Mouse (Mus musculus) left cerebral cortex, adult 11 months (tissue): ENCODE data around the gene Tmem259.
A peak's percentile ranks its signal among the peaks of the same experiment; 100 is the strongest.
"Not testable (repeated sequence)": the region's sequence is repeated elsewhere in the genome, so short reads cannot be mapped to it uniquely, and the experiment has no call there.

Source experiments
- DNase-seq: peaks from one replicate; pipeline ENCODE4 v3.0.0; 2022; ENCODE audit warnings: low spot score

Gene Tmem259

GRCm38 (mm10) chr10:79964727-79965126, 19.4 kb downstream of the Tmem259 start:
- DNase-seq = no peak

GRCm38 (mm10) chr10:79960671-79961294, 23.3 kb downstream of the Tmem259 start:
- DNase-seq = no peak

DNA sequence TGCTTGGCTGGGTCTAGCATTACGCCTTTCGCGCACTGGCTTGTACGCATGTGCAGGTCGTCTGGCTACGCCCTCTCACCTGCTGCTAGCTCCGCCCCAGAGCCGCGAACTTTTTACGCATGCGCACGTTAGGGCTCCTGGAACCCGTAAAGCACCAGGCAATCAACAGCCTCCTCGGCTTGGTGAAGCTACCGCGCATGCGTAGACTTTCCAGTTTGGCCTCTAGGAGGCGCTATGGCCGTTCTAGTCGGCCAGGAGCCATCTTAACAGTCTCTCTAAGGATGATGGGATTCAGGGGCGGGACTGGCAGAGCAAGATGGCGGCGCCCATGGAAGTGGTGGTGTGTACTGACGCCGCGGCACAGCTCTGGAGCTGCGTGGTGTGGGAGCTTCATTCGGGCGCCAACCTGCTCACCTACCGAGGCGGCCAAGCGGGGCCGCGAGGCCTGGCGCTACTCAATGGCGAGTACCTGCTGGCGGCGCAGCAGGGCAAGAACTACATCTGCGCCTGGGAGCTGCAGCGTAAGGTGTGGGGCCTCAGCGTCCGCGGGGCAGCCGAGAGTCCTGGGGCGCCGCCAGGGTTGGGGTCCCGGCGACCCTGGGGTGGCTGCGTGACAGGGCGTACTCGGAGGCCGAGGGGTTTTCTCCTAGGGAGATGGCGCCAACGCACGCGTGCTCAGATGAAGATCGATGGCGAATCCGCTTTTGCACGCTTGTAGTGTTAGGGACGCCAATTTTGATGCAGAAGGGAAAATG, 24.1 kb downstream of the Tmem259 start, which contains the start of gene Wdr18:
Wdr18 (plus strand) TSS at position 306 of the 755 bp plus-strand sequence.
- DNase-seq = peak; percentile 99

DNA sequence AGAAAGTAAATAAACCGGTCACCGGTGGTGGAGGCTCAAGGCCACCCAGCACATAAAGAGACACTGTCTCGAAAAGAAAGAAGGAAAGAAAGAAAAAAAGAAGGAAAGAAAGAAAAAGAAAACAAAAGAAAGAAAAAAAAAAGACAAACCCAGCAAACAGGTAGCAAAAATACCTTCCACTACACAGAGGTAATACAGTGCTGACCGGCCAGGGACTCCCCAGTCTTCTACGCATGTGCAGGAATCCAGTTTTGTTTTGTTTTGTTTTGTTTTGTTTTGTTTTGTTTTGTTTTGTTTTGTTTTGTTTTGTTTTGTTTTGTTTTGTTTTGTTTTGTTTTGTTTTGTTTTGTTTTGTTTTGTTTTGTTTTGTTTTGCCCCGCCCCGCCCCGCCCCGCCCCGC, 24.7 kb downstream of the Tmem259 start:
- not testable (repeated sequence) for DNase-seq

DNA sequence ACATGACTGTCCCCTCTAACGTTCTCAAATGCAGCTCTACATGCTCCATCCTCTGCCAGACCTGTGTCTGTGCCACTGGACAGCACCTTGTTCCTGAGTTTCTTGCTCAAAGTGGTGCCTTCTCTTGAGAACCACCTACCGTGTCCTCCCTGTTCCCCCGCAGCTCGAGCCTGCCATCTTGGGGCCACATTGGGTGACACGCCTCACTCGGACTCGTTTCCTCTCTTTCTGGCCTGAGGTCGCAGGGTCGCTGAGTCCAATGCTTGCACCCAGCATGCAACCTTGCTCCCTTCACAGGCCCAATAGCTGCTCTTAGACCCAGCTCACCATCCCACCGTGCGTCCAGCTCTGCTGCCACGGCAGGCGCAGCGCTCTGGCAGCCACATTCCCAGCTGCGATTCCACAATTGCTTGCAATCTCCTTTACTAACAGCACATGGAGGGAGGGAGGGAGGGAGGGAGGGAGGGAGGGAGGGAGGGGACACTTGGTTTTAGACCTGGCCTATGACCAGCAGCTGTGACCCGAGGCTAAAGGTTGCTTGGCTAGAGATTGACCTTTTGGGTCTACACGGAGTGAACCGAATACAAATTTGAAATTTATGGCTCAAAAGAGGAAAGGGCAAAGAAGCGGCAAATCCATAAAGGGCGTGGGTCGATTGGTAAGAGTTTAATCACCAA, 25.9 kb downstream of the Tmem259 start:
- DNase-seq = no peak

DNA sequence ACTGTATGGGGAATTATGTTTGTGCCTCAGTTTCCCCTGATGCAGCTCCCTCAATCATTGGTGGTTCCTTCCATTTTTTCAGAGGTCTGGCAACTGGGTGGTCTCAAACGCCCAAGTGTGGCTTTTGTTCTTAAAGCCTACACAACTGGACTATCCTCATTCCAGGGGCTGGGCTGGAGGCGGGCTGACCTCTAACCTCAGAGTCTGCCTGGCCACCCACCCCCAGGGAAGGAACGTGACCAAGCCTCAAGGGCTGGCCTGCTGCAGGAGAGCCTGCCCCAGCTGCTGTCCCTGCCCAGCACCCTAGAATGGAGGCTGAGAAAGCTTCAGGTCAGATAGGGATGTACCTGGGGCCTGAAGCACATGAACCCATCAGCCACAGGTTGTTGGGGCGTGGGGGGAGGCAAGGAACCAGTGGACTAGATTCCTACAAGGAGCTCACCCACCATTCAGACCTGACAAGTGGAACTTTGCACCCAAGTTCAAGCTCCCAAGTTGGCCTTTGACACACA, 27.4 kb downstream of the Tmem259 start:
- DNase-seq = no peak

GRCm38 (mm10) chr10:79955691-79956090, 28.4 kb downstream of the Tmem259 start:
- DNase-seq = no peak

DNA sequence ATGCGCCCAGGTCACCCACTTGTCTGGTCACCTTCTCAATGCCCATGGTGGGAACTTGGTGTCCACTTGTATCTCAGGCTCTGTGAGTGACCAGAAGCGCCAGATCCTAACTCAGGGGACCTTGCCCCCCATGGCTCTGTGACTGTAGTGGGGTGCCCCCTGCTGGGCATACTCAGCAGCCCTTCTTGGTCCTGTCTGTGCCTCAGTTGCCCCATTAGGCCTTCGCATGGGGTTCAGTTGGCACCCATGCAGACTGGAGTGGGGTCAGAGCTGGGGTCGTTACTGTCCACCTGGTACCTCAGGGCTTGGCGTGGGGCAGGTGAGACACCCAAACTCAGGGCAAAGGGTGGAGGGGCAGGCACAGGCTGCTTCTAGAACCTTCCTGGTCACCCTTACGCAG, 30.2 kb downstream of the Tmem259 start:
- DNase-seq = no peak

DNA sequence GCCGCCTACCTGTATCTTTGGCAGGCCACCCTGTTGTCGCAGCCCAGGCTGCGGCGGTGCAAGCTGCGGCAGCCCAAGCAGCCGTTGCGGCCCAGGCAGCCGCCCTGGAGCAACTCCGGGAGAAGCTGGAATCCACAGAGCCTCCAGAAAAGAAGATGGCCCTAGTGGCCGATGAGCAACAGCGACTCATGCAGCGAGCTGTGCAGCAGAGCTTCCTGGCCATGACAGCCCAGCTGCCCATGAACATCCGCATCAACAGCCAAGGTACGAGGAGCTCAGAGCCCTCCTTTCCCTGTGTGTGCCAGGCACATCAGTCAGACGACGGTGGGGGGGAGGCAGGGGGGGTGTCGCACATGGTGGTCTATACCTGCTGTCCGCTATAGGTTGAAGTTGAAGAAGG, 33.5 kb downstream of the Tmem259 start:
- no peak for DNase-seq

DNA sequence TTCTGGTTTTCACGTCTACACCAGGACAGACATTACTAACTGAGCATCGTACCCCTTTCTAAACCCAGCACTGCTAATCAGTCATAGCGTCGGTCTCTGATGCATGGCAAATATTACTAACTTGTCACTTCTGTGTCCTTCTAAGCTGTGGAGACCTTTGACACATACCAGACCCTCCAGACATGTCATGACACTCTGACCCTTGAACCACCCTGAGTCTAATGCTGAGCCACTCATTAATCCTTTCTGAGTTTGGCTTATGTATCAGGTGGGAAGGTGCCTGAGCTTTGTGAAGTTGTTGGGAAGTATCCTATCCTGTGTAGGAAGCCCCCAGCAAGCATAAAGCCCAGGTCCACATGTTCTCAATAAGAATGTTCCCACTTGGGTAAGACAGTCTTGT, 34.3 kb downstream of the Tmem259 start:
- no peak for DNase-seq

DNA sequence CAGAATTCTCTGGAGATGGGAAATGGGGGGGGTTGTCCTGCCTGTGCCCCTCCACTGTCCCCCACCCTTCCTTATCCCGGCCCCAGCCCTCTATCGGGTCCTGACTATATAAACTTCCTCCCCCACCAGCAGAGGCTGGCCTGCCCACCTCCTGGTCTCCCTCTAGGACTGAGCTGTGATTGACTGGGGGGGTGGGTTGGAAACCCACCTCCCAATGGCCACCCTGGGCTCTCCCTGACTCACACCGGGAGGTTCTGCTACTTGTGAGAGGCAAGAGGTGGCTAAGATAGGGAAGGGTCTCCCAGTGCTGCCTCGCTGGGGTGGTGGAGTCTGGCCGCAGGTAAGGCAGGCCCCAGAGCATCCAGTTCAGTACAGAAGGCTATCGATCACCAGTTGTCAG, 36.6 kb downstream of the Tmem259 start:
- DNase-seq = no peak

DNA sequence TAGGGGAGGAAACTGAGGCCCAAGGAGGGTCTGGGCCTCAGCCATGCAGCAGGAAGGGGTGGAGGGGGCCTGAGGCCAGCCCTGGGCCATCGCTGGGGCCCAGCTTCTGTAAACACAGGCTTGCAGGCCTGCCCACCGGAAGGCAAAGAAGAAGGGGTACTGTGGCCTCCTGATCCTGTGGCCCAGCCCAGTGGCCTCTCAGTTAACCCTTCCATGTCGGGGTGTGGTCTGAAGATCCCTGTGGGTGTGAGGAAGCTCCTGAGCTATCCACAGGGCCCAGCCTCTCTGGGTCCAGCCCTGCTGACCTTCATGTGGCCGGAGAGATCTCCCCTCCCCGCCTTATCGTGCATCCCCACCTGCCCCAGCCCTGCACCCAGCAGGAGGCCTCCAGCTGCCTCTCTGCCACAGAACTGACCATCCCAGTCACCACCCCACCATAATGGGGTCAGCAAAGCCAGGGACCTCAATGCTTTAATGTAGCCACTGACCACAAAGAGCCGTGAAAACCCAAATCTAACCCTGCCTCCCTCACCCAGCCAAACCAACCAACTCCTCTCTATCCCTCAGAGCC, 37.3 kb downstream of the Tmem259 start:
- no peak for DNase-seq

GRCm38 (mm10) chr10:79945507-79946234, 38.5 kb downstream of the Tmem259 start:
- no peak for DNase-seq

DNA sequence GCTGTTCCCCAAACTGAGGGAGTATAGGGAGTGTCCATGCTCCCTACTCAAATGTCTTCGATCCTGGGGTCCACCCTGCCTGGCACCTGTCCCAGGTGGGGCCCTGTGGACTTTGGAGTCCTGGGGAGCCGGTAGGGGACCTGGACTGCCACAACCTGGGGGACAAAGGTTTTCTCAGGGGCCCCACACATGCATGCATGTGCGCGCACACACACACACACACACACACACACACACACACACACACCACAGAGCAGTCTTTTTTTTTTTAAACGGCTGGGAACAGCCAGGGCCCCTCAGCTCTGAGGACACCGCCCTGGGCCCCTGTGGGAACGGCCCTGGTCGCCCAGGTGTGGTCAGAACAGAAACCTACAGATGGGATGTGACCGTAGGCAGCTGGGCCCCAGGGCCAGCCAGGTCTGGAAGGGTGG, 40.6 kb downstream of the Tmem259 start:
- DNase-seq = no peak

DNA sequence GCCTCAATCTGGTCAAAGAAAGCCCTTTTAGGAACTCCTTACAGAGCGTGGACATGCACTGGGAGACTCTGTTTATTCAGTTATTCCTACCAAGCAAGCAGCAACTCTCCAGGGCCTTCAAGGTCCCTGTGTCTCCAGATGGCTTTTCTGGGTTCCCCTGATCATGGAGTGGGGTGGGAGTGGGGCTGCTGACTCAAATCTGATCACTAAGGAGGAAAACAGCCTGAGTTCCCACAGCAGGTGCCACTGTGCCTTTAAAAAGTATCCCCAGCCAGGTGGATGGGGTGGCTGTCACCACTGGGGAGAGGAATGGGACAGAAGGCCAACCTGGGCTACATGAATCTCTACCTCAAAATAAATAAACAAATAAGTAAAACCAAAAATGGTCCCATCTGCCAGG, 41.1 kb downstream of the Tmem259 start:
- no peak for DNase-seq

- no peak for DNase-seq
Measured at GRCm38 (mm10) chr10:79940749-79941148, 43.4 kb downstream of the Tmem259 start.

DNA sequence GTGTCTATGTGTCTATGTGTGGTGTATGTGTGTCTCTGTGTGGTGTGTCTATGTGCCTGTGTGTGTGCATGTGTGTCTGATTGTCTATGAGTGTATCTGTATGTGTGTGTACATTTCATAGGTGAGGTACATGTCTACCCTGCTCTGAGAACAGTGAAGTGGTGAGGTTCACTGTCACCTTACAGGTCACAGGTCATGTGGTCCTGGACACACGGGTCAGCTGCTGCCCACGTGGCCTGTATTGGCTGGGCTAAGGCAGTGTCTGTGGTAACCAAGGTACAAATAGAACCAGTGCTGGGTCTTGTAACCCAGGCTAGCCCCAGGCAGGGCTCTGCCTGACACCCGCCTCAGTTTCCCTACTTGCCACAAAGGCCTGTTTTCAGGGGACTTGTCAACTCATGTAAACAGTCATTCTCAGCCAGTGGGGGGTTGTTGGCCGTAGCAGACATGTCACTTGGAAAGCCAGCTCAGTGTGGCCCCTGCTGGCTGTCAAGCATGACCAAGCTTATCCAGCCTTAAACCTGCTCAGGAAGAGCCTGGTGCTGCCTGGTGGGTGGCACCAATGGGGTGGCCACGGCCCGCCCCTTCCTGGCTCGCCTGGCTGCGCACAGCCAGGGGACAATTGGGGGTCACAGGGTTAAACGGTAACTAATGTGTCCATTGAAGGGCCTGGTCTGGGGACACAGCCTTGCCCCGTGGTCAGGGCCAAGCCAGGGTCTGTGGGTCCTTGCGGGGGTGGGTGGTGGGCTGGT, 46.2 kb downstream of the Tmem259 start:
- no peak for DNase-seq

GRCm38 (mm10) chr10:79936911-79937441, 47.2 kb downstream of the Tmem259 start:
- DNase-seq = no peak

- no peak for DNase-seq
Measured at GRCm38 (mm10) chr10:79936284-79936910, 47.7 kb downstream of the Tmem259 start.
